Mouse (Mus musculus) MEL (cell line): ENCODE measurements around the gene Gm10234. TPM values are rescaled to one million over a fixed set of nuclear protein-coding genes. Genes with fewer than 3 reads are reported as not detected.

ENCODE experiments used
- DNase-seq: peaks from one replicate; pipeline ENCODE4 v3.0.0; 2011; ENCODE audit warnings: low read depth, low spot score
- H3K27ac ChIP-seq: 2 replicates; pipeline ENCODE4 v1.5.1; 2012; ENCODE audit warnings: low read depth, mild to moderate bottlenecking, control low read depth, low read length, moderate library complexity; ENCODE audit not compliant: control insufficient read depth
- H3K27me3 ChIP-seq, 2 experiments: fragments of 150-350 bp in 1 of 2; sonication (generic) in 1 of 2; 2 replicates each; pipeline ENCODE4 v1.6.1; 2012; ENCODE audit warnings: low read length in 2 of 2, mild to moderate bottlenecking in 2 of 2, improper control_type of control experiment in 1 of 2, moderate library complexity in 1 of 2; ENCODE audit not compliant: insufficient read depth in 2 of 2, control insufficient read depth in 1 of 2
- H3K36me3 ChIP-seq, 2 experiments: 2 replicates each; pipeline ENCODE4 v1.6.1; 2012 to 2014; ENCODE audit warnings: low read length in 2 of 2, improper control_type of control experiment in 1 of 2, inconsistent platforms in 1 of 2, mild to moderate bottlenecking in 1 of 2; ENCODE audit not compliant: insufficient read depth in 2 of 2, control insufficient read depth in 1 of 2
- H3K4me1 ChIP-seq, 2 experiments: fragments of 150-350 bp in 1 of 2; sonication (generic) in 1 of 2; 2 replicates each; pipeline ENCODE4 v1.6.1; 2012; ENCODE audit warnings: low read length in 2 of 2, improper control_type of control experiment in 1 of 2, mild to moderate bottlenecking in 1 of 2; ENCODE audit not compliant: insufficient read depth in 2 of 2, control insufficient read depth in 1 of 2
- H3K4me3 ChIP-seq, 2 experiments: fragments of 150-350 bp in 1 of 2; sonication (generic) in 1 of 2; 2 replicates each; pipeline ENCODE4 v1.5.1; 2012; ENCODE audit warnings: low read depth in 2 of 2, low read length in 2 of 2, mild to moderate bottlenecking in 2 of 2, moderate library complexity in 2 of 2, control low read depth in 1 of 2, improper control_type of control experiment in 1 of 2; ENCODE audit not compliant: control insufficient read depth in 1 of 2, insufficient read depth in 1 of 2
- H3K79me2 ChIP-seq: 2 replicates; pipeline ENCODE4 v1.6.1; 2012; ENCODE audit warnings: mild to moderate bottlenecking, low read length, moderate library complexity; ENCODE audit not compliant: control insufficient read depth, poor library complexity, insufficient read depth
- H3K9ac ChIP-seq: 2 replicates; pipeline ENCODE4 v1.6.1; 2012; ENCODE audit warnings: low read depth, mild to moderate bottlenecking, control low read depth, low read length, moderate library complexity; ENCODE audit not compliant: control insufficient read depth, poor library complexity, severe bottlenecking
- H3K9me3 ChIP-seq: fragments of 150-350 bp; sonication (generic); replicated peaks from 2 replicates; pipeline ENCODE4 v1.6.1; 2012; ENCODE audit warnings: mild to moderate bottlenecking, low read length, improper control_type of control experiment, moderate library complexity; ENCODE audit not compliant: insufficient read depth
- CHD1 ChIP-seq: IDR thresholded peaks from 2 replicates; pipeline ENCODE4 v1.6.1; 2012; ENCODE audit warnings: low read depth, mild to moderate bottlenecking, inconsistent platforms, low read length, improper control_type of control experiment
- CHD2 ChIP-seq: IDR thresholded peaks from 2 replicates; pipeline ENCODE4 v1.6.1; 2011; ENCODE audit warnings: low read length, improper control_type of control experiment
- E2F4 ChIP-seq: IDR thresholded peaks from 2 replicates; pipeline ENCODE4 v1.6.1; 2011; ENCODE audit warnings: low read depth, low read length, improper control_type of control experiment, borderline replicate concordance
- ELF1 ChIP-seq: IDR thresholded peaks from 2 replicates; pipeline ENCODE4 v1.6.1; 2014; ENCODE audit warnings: low read depth, mild to moderate bottlenecking, inconsistent platforms, low read length, improper control_type of control experiment, moderate library complexity
- GABPA ChIP-seq: IDR thresholded peaks from 2 replicates; pipeline ENCODE4 v1.6.1; 2012; ENCODE audit warnings: low read depth, mild to moderate bottlenecking, inconsistent platforms, low read length, improper control_type of control experiment, moderate library complexity
- HCFC1 ChIP-seq: IDR thresholded peaks from 2 replicates; pipeline ENCODE4 v1.6.1; 2012; ENCODE audit warnings: low read depth, mild to moderate bottlenecking, inconsistent platforms, low read length, improper control_type of control experiment, moderate library complexity
- KAT2A ChIP-seq: conservative IDR thresholded peaks from 2 replicates; pipeline ENCODE4 v1.6.1; 2012; ENCODE audit warnings: low read depth, low read length, improper control_type of control experiment, inconsistent platforms
- MAZ ChIP-seq: IDR thresholded peaks from 2 replicates; pipeline ENCODE4 v1.6.1; 2012; ENCODE audit warnings: low read depth, mild to moderate bottlenecking, inconsistent platforms, low read length, improper control_type of control experiment
- MEF2A ChIP-seq: IDR thresholded peaks from 2 replicates; pipeline ENCODE4 v1.6.1; 2014; ENCODE audit warnings: low read depth, mild to moderate bottlenecking, inconsistent platforms, low read length, improper control_type of control experiment; ENCODE audit not compliant: poor library complexity, insufficient replicate concordance, severe bottlenecking; ENCODE audit errors: extremely low read depth
- MXI1 ChIP-seq: IDR thresholded peaks from 2 replicates; pipeline ENCODE4 v1.6.1; 2011; ENCODE audit warnings: mild to moderate bottlenecking, low read depth, low read length, improper control_type of control experiment
- NRF1 ChIP-seq: IDR thresholded peaks from 2 replicates; pipeline ENCODE4 v1.6.1; 2014; ENCODE audit warnings: low read depth, mild to moderate bottlenecking, inconsistent platforms, low read length, improper control_type of control experiment, moderate library complexity; ENCODE audit not compliant: poor library complexity, insufficient read depth, severe bottlenecking
- POLR2AphosphoS5 ChIP-seq: IDR thresholded peaks from 2 replicates; pipeline ENCODE4 v1.6.1; 2012; ENCODE audit warnings: low read depth, borderline replicate concordance, mild to moderate bottlenecking, inconsistent platforms, low read length, moderate library complexity, mixed read lengths
- TAL1 ChIP-seq: IDR thresholded peaks from 2 replicates; pipeline ENCODE4 v1.6.1; 2012; ENCODE audit warnings: mild to moderate bottlenecking, inconsistent platforms, low read length, moderate library complexity, mixed read lengths
- TCF12 ChIP-seq: IDR thresholded peaks from 2 replicates; pipeline ENCODE4 v1.6.1; 2014; ENCODE audit warnings: low read depth, mild to moderate bottlenecking, inconsistent platforms, low read length, improper control_type of control experiment, moderate library complexity
- UBTF ChIP-seq: IDR thresholded peaks from 2 replicates; pipeline ENCODE4 v1.6.1; 2012; ENCODE audit warnings: low read depth, mild to moderate bottlenecking, inconsistent platforms, low read length, improper control_type of control experiment, moderate library complexity, borderline replicate concordance; ENCODE audit not compliant: insufficient read depth
- USF1 ChIP-seq: IDR thresholded peaks from 2 replicates; pipeline ENCODE4 v1.6.1; 2014; ENCODE audit warnings: low read depth, mild to moderate bottlenecking, inconsistent platforms, low read length, improper control_type of control experiment, moderate library complexity
- ZNF384 ChIP-seq: IDR thresholded peaks from 2 replicates; pipeline ENCODE4 v1.6.1; 2012; ENCODE audit warnings: low read depth, mild to moderate bottlenecking, inconsistent platforms, low read length, improper control_type of control experiment
- polyA plus RNA-seq, 2 experiments: library from polyadenylated mRNA; stranded (reverse) in 1 of 2; unstranded in 1 of 2; fragments of >175 nt in 1 of 2; fragments of >200 nt in 1 of 2; gene quantifications; 2 replicates each; pipeline versions ENCODE4 v1.2.1 to v1.2.4; 2012; ENCODE audit warnings: low replicate concordance in 2 of 2, low read depth in 1 of 2; ENCODE audit not compliant: insufficient read length in 2 of 2, insufficient read depth in 1 of 2, missing spikeins in 1 of 2
- total RNA-seq: library from RNA; depleted of rRNA; stranded (reverse); fragments of 300-350 nt; gene quantifications from 2 replicates; pipeline ENCODE4 v1.2.3, GENCODE M21; 2012

Gm10234 gene
- total and polyA plus RNA-seq, 3 experiments = not detected

GRCm38 (mm10) chr6:95360084-95360483 is 38.2 kb downstream of the Gm10234 start:
- no peak overlapping the region for H3K27ac ChIP-seq
- no peaks in the 10 kb centered on the region for H3K79me2 ChIP-seq
- TF ChIP-seq NRF1 (no peak), UBTF (no peak), TAL1 (no peak), TCF12 (no peak), GABPA (no peak), MEF2A (no peak), HCFC1 (no peak), MXI1 (no peak), CHD1 (no peak), KAT2A (no peak), MAZ (no peak)
- no peaks in the 10 kb centered on the region for H3K27me3 ChIP-seq
- no peak overlapping the region for H3K4me3 ChIP-seq
- H3K4me1 ChIP-seq = no peaks in the 10 kb centered on the region
- DNase-seq = no peak
- no peak overlapping the region for H3K9ac ChIP-seq
- no peaks in the 10 kb centered on the region for H3K36me3 ChIP-seq
- no peaks in the 10 kb centered on the region for H3K9me3 ChIP-seq

- Histone ChIP-seq H3K9ac (no peak overlapping the region), H3K4me1 (no peaks in the 10 kb centered on the region), H3K79me2 (no peaks in the 10 kb centered on the region), H3K4me3 (no peak overlapping the region), H3K27me3 (no peaks in the 10 kb centered on the region), H3K9me3 (no peaks in the 10 kb centered on the region), H3K36me3 (no peaks in the 10 kb centered on the region), H3K27ac (no peak overlapping the region)
- TF ChIP-seq MXI1 (no peak), MAZ (no peak), CHD1 (no peak), ELF1 (no peak), ZNF384 (no peak), USF1 (no peak), POLR2AphosphoS5 (no peak), E2F4 (no peak), CHD2 (no peak)
- no peak for DNase-seq
Measured at GRCm38 (mm10) chr6:95362707-95363106, 40.8 kb downstream of the Gm10234 start.
